Mouse (Mus musculus) ES-E14 (cell line): ENCODE results near the gene Sod1. TPM values are rescaled to one million over a fixed set of nuclear protein-coding genes. Genes with fewer than 3 reads are reported as not detected.

Experiments used
- DNase-seq: peaks from one replicate; pipeline ENCODE4 v3.0.0-alpha.2; 2013; ENCODE audit warnings: low read depth, low spot score
- H3K27ac ChIP-seq: 2 replicates; pipeline ENCODE4 v1.5.1; 2012; ENCODE audit warnings: low read depth, mild to moderate bottlenecking, low read length, moderate library complexity, mixed read lengths; ENCODE audit not compliant: poor library complexity, insufficient read depth, severe bottlenecking
- H3K36me3 ChIP-seq: 2 replicates; pipeline ENCODE4 v1.6.1; 2012; ENCODE audit warnings: mild to moderate bottlenecking, low read length, moderate library complexity, mixed read lengths; ENCODE audit not compliant: control insufficient read depth, poor library complexity, insufficient read depth, severe bottlenecking
- H3K4me1 ChIP-seq, 2 experiments: fragments of 150-350 bp in 1 of 2; sonication (generic) in 1 of 2; 2 replicates each; pipeline ENCODE4 v1.6.1; 2012; ENCODE audit warnings: low read length in 2 of 2, mild to moderate bottlenecking in 1 of 2, mixed read lengths in 1 of 2; ENCODE audit not compliant: control insufficient read depth in 2 of 2, insufficient read depth in 2 of 2, poor library complexity in 1 of 2
- H3K4me3 ChIP-seq, 2 experiments: fragments of 150-350 bp in 1 of 2; sonication (generic) in 1 of 2; 2 replicates each; pipeline ENCODE4 v1.5.1; 2012; ENCODE audit warnings: low read length in 2 of 2, low read depth in 1 of 2, mild to moderate bottlenecking in 1 of 2, mixed read lengths in 1 of 2; ENCODE audit not compliant: insufficient read depth in 1 of 2, poor library complexity in 1 of 2, severe bottlenecking in 1 of 2
- H3K9ac ChIP-seq: 2 replicates; pipeline ENCODE4 v1.6.1; 2012; ENCODE audit warnings: low read depth, mild to moderate bottlenecking, low read length, mixed read lengths; ENCODE audit not compliant: poor library complexity, insufficient read depth, severe bottlenecking
- H3K9me3 ChIP-seq: fragments of 150-350 bp; sonication (generic); 2 replicates; pipeline ENCODE4 v1.6.1; 2012; ENCODE audit warnings: low read depth, mild to moderate bottlenecking, low read length; ENCODE audit not compliant: control insufficient read depth, insufficient read depth
- CHD2 ChIP-seq: IDR thresholded peaks from 2 replicates; pipeline ENCODE4 v1.6.1; 2014; ENCODE audit warnings: mild to moderate bottlenecking, low read depth, low read length, inconsistent platforms
- HCFC1 ChIP-seq: IDR thresholded peaks from 2 replicates; pipeline ENCODE4 v1.6.1; 2012; ENCODE audit warnings: low read length, inconsistent platforms, borderline replicate concordance; ENCODE audit not compliant: insufficient read depth
- MAFK ChIP-seq: IDR thresholded peaks from 2 replicates; pipeline ENCODE4 v1.6.1; 2014; ENCODE audit warnings: mild to moderate bottlenecking, low read depth, low read length, inconsistent platforms; ENCODE audit not compliant: insufficient read depth
- ZC3H11A ChIP-seq: IDR thresholded peaks from 2 replicates; pipeline ENCODE4 v1.6.1; 2012; ENCODE audit warnings: low read depth, mild to moderate bottlenecking, inconsistent platforms, low read length, borderline replicate concordance
- ZNF384 ChIP-seq: IDR thresholded peaks from 2 replicates; pipeline ENCODE4 v1.6.1; 2012; ENCODE audit warnings: low read depth, low read length, inconsistent platforms
- in situ Hi-C, 2 experiments: fragments of 600-800 bp; cut with MboI; formaldehyde crosslinking; loops; one replicate each; pipeline ENCODE4 v1.15.1; 2025; ENCODE audit warnings: low sequenced_read_pairs in 2 of 2, inconsistent platforms in 1 of 2; ENCODE audit not compliant: unreplicated experiment in 2 of 2
- total RNA-seq: library from RNA; depleted of rRNA; stranded (reverse); fragments of 300-350 nt; gene quantifications from 2 replicates; pipeline ENCODE4 v1.2.3, GENCODE M21; 2012; rRNA removed

Sod1 gene
- total RNA-seq, 1 experiment: 1,081 TPM

DNA sequence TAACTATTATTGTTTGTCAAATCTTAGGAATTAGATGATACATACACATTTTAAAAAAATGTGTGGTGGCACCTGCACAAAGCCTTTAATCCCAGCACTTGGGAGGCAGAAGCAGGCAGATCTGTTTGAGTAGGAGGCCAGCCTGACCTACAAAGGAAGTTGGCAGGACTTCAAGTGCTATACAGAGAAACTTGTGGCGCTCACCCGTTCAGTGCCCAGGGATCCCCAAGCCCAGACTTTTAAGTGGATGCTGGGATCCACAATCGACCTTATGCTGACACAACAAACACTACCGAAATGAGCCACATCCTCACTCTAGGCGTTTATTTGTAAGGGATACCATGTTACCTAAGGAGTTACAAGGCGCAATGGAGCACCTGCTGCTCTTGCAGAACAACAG, 55.0 kb downstream of the Sod1 start:
- in situ Hi-C loops: no loop called here
- Histone ChIP-seq H3K4me1 (peaks cover 5 to 16% of the 10 kb centered on the region in 2 experiments; a peak in 2 of 4 replicates), H3K9ac (no peak overlapping the region), H3K36me3 (peaks cover 3% of the 10 kb centered on the region; the same call in 1 of the 2 replicates), H3K9me3 (no peaks in the 10 kb centered on the region), H3K27ac (no peak overlapping the region), H3K4me3 (no peak overlapping the region)
- TF ChIP-seq ZC3H11A (no peak), ZNF384 (no peak), MAFK (no peak), HCFC1 (no peak), CHD2 (no peak)
- no peak for DNase-seq

Other genes with a start within 250 kb of the Sod1 start
- 15.7 and 22.9 TPM in 2 replicates for gene Tiam1, start 77.0 kb upstream of the Sod1 start, total RNA-seq
- gene Scaf4, start 63.7 kb downstream of the Sod1 start, total RNA-seq: 36.0 and 57.7 TPM in 2 replicates
- gene Hunk, start 165.3 kb downstream of the Sod1 start, total RNA-seq: 9.0 and 9.2 TPM in 2 replicates